In the genomic region with DNA sequence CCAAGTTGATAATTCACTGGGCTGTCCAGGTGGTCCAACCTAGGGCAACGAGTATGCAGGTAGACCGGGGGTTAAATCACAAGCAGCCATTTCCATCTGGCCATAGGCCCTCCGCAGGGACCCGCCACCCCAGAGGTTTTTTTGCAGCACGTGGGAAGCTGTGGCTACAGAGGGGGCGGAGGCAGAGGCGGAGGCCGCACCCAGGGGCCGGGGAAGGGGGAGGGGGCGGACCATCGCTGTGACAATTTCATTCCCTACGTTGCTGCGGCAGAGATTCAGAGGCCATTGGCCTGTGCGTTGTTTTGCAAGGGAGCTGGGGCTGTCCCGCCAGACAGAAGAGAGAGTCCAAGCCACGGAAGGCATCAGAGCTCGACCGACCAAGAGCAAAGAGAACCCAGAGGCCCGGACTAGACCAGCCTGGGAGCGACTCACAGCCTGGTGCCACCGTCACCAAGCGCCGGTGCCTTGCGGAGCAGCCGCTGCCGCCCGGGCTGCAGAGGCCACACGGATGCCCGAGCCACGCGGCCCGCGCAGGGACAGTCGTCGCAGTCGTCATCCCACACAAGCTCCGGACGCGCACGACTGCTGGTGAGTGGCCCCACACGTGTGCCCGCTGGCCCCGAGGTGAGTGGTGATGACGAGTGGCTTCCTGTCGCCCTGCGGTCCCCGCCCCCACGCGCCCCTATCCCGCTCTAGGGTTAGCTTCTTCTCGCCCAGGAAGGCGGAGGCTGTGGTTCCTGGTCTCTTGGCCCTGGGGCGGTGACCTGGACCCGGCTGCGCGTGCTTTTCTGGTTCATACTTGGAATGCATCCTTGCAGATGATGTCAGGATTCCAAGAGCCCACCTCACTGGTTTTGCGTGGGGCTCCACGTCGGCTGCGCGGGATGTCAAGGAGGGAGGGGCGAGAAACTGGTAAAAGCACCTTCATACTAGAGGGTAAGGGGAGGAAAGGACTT, we compare ENCODE assay signal across 8 mouse cellular contexts. TPM values are rescaled to one million over a fixed set of nuclear protein-coding genes. Genes with fewer than 3 reads are reported as not detected.
DNase-seq lines count a peak whose midpoint lies in the region; ATAC-seq and TF ChIP-seq lines count a peak whose summit lies in the region.

A gene (plus strand): TSS at position 222 of the 956 bp plus-strand sequence.

- peak within 1 kb of the TSS; percentile 64 for H3K4me3 ChIP-seq in ES-Bruce4 (ENCODE audit: low read depth, low read length)
- H3K4me3 ChIP-seq in layer of hippocampus, adult 2 months: peak within 1 kb of the TSS; percentile 62
- H3K4me3 ChIP-seq in lung, adult 2 months (replicated peaks; ENCODE audit: extremely low read depth, low read depth, low read length): peak within 1 kb of the TSS; percentile 81
- peak within 1 kb of the TSS; percentile 86 for H3K4me3 ChIP-seq in neural tube, embryonic 15.5 days (replicated peaks)

- ATAC-seq in neural tube, embryonic 15.5 days (ENCODE audit: low FRiP score): peak; percentile 90

- no peak within 1 kb of the TSS for H3K27ac ChIP-seq in ES-Bruce4 (ENCODE audit: insufficient read depth, low read length)
- H3K27ac ChIP-seq in layer of hippocampus, adult 2 months: peak within 1 kb of the TSS; percentile 96
- peak within 1 kb of the TSS; percentile 88 for H3K27ac ChIP-seq in neural tube, embryonic 15.5 days (replicated peaks)

- under 1% methylated on average over 62 of the region's 62 CpGs for WGBS in lung, adult 2 months
- WGBS in neural tube, embryonic 15.5 days: under 1% methylated on average over 62 of the region's 62 CpGs

- no peak for TF ChIP-seq POLR2A in ES-Bruce4 (IDR thresholded peaks at IDR 0.05; ENCODE audit: insufficient read depth, low read length)
- peak; percentile 65; the same call in 1 of the 2 replicates for TF ChIP-seq POLR2A in lung, adult 2 months (IDR thresholded peaks at IDR 0.05; ENCODE audit: borderline replicate concordance, extremely low read depth, low read depth, low read length)

- TF ChIP-seq EP300 in ES-Bruce4 (IDR thresholded peaks at IDR 0.05; ENCODE audit: insufficient read depth, low read depth, low read length): 0 out of 2 replicates have a peak, but pooled peaks have one; percentile 4

- no peaks in the 10 kb centered on the region for H3K36me3 ChIP-seq in ES-Bruce4 (ENCODE audit: control insufficient read depth, insufficient read depth, low read length, poor library complexity, severe bottlenecking)
- no peaks in the 10 kb centered on the region for H3K36me3 ChIP-seq in neural tube, embryonic 15.5 days

- no peak for TF ChIP-seq CTCF in ES-Bruce4 (IDR thresholded peaks at IDR 0.05; ENCODE audit: low read depth, low read length)
- no peak for TF ChIP-seq CTCF in layer of hippocampus, adult 2 months (conservative IDR thresholded peaks at IDR 0.05)
- no peak for TF ChIP-seq CTCF in lung, adult 2 months (IDR thresholded peaks at IDR 0.05; ENCODE audit: insufficient read depth, low read length)

- peak within 1 kb of the TSS; percentile 25; the same call in 1 of the 2 replicates for H3K9ac ChIP-seq in ES-Bruce4 (ENCODE audit: low read depth, poor library complexity, severe bottlenecking)
- H3K9ac ChIP-seq in neural tube, embryonic 15.5 days (replicated peaks): peak within 1 kb of the TSS; percentile 82

- peak; percentile 70 to 78 for DNase-seq in cerebellum, adult 18-20 months
- peak; percentile 35 for DNase-seq in forelimb bud, embryonic 11.5 days (ENCODE audit: low read depth, low spot score)
- peak; percentile 78 for DNase-seq in heart, postnatal 4 days
- peak; percentile 57 to 58 for DNase-seq in layer of hippocampus, adult 2 months (ENCODE audit: low spot score in 2 of 2)
- DNase-seq in lung, adult 2 months: peak; percentile 69
- DNase-seq in testis, postnatal 14 days (ENCODE audit: low spot score): peak; percentile 24

- H3K4me1 ChIP-seq in ES-Bruce4 (ENCODE audit: control insufficient read depth, insufficient read depth, low read length): peaks cover 2% of the 10 kb centered on the region
- H3K4me1 ChIP-seq in lung, adult 2 months (ENCODE audit: control insufficient read depth, insufficient read depth, low read length): no peaks in the 10 kb centered on the region; the same call in none of the 2 replicates
- H3K4me1 ChIP-seq in neural tube, embryonic 15.5 days: peaks cover 19% of the 10 kb centered on the region

- H3K4me2 ChIP-seq in neural tube, embryonic 15.5 days: peak within 1 kb of the TSS; percentile 86

- no peaks in the 10 kb centered on the region for H3K27me3 ChIP-seq in ES-Bruce4 (ENCODE audit: control insufficient read depth, insufficient read depth, low read length, poor library complexity, severe bottlenecking)
- H3K27me3 ChIP-seq in neural tube, embryonic 15.5 days (replicated peaks): no peaks in the 10 kb centered on the region

- H3K9me3 ChIP-seq in ES-Bruce4 (replicated peaks; ENCODE audit: control insufficient read depth, insufficient read depth, low read length, poor library complexity, severe bottlenecking): no peaks in the 10 kb centered on the region
- H3K9me3 ChIP-seq in neural tube, embryonic 15.5 days (replicated peaks): no peaks in the 10 kb centered on the region

RNA-seq across cellular contexts. Expression of the gene that starts here (rescaled TPM):
- polyA plus RNA-seq in ES-Bruce4 (2011; ENCODE audit: insufficient read depth, insufficient read length, low read depth, missing spikeins): 1.3 and 2.8 TPM in 2 replicates
- 1 to 10 TPM; 7.1 to 7.9 TPM for total RNA-seq in heart, postnatal 4 days (2021)
- 10 to 100 TPM; 20.0 to 21.1 TPM for total RNA-seq in layer of hippocampus, adult 2 months (2021)
- polyA plus RNA-seq in lung, adult 2 months (2012; rRNA removed): 5.1 and 7.4 TPM in 2 replicates
- polyA plus RNA-seq in neural tube, embryonic 15.5 days (2015; fragmentation: Nextera tagmentation; extraction: Ambion mirVana): 25.8 and 28.3 TPM in 2 replicates

Comparison
In these comparisons a context has a peak if more than half of its experiments do, and no peak if none do; other contexts are left out.
1. DNase-seq: peak in every context shown above with its lines; median percentile 78 in heart, postnatal 4 days; 74 in cerebellum, adult 18-20 months; 69 in lung, adult 2 months; 58 in layer of hippocampus, adult 2 months; 35 in forelimb bud, embryonic 11.5 days; 24 in testis, postnatal 14 days.